Mouse (Mus musculus) adrenal gland, adult 18-20 months (tissue): ENCODE data around the gene Ano8. TPM values are rescaled to one million over a fixed set of nuclear protein-coding genes. Genes with fewer than 3 reads are reported as not detected.

Experiments
- DNase-seq, 2 experiments: peaks; one replicate each; pipeline ENCODE4 v3.0.0; 2021 to 2022; ENCODE audit warnings: low spot score in 2 of 2
- total RNA-seq, 2 experiments: library from RNA; stranded (reverse); gene quantifications; 1 replicate in 1 of 2; 2 replicates in 1 of 2; pipeline ENCODE4 v1.2.3; 2021

Gene Ano8
- total RNA-seq, 2 experiments from 2014 or later = 13.6 to 13.9 TPM

DNA sequence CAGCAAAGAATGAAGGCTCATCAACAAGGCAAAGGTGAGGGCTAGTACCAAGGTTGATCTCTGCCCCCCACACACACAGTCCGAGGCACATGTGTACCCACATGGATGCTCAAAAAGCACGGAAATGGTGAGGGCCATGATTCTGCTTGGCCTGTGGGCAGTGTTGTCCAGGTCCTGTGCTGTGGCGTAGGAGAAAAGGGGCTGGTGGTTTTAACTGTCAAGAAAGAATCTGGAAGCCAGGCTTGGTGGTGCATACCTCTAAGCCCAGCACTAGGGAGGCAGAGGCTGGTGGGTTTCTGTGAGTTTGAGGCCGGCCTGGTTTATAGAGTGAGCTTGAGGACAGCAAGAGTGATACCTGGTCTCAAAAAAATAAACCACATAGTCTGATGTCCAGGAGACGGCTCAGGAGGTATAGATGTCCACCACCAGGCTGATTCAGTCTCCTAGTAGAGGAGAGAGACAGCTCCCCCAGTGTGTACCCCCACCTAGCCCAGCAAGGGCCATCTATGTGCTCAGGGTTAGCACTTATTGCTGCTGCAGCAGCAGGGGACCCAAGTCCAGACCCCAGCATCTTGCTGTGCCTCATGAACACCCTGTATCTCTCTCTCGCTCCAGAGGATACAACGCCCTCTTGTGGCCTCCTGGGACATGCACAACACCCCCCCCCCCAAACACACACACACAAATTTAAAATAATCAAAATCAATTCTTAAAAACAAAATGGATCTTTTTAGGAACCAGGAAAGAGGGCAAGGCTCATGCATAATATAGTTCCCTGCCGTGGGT is 13.0 kb downstream of the Ano8 start:
- DNase-seq = no peak

GRCm38 (mm10) chr8:71471861-71472260 is 13.9 kb downstream of the Ano8 start:
- no peak for DNase-seq

DNA sequence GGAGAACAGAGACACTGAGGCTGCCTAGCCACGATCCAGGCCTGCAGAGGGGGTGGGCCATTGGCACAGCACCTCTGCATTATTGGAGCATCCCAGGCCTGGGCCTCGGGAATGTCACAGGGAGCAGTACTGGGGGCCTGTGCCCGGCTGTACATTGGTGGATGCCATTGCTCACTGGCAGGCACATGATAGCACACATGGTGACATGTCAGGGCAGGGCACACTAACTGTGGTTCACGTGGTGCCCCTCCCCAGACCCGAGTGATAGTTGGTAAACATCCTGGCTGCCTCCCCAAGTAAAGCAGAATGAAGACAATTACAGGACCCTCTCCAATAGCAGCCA is 14.9 kb downstream of the Ano8 start:
- no peak for DNase-seq

DNA sequence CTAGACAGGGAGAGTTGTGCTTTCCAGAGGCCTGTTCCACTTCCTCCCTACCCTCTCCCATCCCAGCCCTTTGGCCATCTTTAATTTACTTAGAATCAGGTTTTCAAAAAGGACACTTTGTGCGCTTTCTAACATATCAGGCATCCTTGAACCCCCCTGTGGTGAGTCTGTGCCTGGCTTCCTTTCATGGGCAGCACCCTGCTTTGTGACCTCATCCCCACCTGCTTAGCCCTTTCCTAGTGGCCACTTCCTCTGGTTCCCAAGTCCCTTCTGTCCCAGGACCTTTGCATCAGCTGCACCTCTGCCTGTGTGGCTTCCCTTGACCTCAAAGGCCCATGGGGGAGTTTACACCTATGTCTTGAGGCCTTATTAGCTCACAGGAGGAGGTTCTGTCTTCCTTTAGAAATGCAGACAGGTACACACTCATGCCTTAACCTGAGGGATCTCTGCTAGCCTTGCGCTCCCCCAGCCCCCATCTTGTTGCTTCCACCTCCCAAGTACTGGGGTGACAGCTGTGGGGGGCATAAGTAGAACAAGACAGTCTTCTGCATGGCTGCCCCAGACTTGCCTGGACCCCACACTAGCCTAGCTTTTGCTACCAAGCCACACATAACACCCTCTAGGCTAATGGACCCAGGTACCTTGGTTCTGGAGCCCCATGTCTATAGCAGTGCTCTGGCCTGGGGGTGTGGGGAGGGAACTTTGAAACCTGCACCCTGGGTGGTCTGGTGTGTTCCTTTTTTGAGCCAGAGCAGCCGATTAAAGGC is 15.4 kb downstream of the Ano8 start:
- no peak for DNase-seq

- DNase-seq = no peak
Measured at GRCm38 (mm10) chr8:71469411-71469810, 16.4 kb downstream of the Ano8 start.

DNA sequence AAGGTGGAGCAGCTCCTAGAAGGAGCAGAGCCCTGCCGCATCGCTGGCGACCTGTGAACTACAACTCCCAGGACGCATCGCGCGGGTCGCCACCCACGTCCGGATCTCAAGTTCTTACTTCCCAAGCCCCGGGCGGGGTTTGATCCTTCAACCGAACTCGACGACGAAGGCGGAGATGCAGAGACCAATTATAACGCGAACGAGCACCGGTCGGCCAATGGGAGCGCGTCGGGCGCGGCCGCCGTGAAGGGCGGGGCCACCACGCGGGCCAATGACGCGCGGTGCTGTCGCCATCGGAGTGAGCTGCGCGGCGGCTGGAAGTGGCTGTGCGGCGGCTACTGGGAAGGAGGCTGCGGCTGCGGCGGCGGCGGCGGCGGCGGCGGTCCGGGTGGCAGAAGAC is 16.8 kb downstream of the Ano8 start, which contains the start of gene Dda1:
TSS of gene Dda1 (plus strand) at position 284 of the 400 bp plus-strand sequence.
- DNase-seq = peak; percentile 89 to 91

DNA sequence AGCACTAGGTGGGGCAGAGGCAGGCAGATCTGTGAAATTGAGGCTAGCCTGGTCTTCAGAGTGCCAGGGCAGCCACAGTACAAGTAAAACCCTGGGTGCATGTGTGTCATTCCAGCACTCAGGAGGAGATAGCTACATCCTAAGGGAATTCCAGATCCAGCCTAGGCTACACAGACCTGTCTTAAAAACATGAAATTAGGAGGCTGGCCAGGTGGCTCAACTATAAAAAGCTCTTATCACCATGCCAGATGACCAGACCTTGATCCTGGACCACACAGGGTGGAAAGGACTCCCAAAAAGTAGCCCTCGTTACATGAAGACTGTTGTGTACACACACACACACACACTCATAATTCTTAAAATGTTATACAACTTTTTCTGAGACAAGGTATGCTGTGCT is 17.8 kb downstream of the Ano8 start:
- DNase-seq = no peak

DNA sequence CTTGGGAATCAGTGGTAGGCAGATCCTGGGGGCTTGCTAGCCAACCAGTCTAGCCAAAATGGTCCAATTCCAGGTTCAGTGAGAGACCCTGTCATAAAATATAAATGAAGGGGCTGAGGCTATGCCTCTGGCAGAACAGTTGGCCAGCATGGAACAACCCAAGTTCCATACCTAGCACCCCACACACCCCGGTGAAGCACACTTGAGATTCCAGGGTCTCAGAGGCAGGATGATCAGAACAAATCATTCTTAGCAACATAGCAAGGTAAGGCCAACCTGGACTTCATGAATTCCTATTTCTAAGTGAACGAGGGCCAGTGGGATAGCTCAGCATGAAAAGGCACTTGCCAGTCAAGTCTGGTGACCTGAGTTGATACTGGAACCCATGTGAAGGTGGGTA is 18.6 kb downstream of the Ano8 start:
- no peak for DNase-seq

GRCm38 (mm10) chr8:71466198-71466597 is 19.6 kb downstream of the Ano8 start:
- no peak for DNase-seq

GRCm38 (mm10) chr8:71465733-71466132 is 20.0 kb downstream of the Ano8 start:
- no peak for DNase-seq

- DNase-seq = peak; percentile 91 to 94
Measured at GRCm38 (mm10) chr8:71464513-71465500, 21.0 kb downstream of the Ano8 start, which contains the start of gene Mrpl34. Gene Mrpl34, plus strand, starts transcription at chr8:71464959.

GRCm38 (mm10) chr8:71463188-71464033 is 22.4 kb downstream of the Ano8 start, which contains the start of gene Abhd8:
Gene Abhd8, minus strand, starts transcription at chr8:71463655.
- DNase-seq = peak; percentile 96 to 97

DNA sequence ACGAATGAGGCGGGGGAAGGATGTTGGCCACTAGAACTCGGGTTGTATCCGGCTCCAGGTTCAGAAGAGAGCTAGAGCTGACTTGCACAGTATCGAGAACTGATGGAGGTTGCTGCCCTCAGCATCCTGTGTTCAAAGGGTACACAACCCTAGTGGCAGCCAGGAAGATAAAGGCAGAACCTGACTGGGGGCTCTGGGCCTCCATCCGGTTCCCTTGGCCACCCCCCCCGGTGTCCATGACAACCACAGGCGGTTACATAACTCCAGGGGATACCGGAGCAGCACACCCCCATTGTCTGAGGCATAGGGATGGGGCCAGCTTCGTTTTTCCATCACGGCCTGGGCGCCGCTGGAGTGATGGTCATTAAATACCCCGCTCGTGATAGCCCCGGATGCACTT is 23.0 kb downstream of the Ano8 start:
- DNase-seq = peak in 1 of 2 experiments; percentile 38

DNA sequence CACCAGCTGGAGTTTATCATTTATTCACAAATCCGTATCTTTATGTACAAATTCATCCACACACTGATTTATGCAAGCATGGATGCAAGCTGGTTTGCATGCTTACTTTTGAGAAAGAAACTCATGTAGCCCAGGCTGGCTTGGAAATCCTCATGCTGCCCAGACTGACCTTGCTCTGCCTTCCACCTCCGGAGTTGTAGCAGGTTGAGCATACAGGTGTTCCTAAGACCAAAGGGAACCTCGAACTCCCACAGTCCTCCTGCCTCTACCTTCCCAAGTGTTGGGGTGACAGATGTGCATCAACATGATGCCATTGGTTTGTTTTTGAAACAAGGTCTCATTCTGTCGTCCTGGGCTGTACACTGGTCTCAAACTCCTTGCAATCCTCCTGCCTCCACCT is 23.6 kb downstream of the Ano8 start:
- DNase-seq = no peak

- no peak for DNase-seq
Measured at GRCm38 (mm10) chr8:71461152-71461840, 24.5 kb downstream of the Ano8 start.

GRCm38 (mm10) chr8:71460716-71461115 is 25.0 kb downstream of the Ano8 start:
- DNase-seq = no peak

DNA sequence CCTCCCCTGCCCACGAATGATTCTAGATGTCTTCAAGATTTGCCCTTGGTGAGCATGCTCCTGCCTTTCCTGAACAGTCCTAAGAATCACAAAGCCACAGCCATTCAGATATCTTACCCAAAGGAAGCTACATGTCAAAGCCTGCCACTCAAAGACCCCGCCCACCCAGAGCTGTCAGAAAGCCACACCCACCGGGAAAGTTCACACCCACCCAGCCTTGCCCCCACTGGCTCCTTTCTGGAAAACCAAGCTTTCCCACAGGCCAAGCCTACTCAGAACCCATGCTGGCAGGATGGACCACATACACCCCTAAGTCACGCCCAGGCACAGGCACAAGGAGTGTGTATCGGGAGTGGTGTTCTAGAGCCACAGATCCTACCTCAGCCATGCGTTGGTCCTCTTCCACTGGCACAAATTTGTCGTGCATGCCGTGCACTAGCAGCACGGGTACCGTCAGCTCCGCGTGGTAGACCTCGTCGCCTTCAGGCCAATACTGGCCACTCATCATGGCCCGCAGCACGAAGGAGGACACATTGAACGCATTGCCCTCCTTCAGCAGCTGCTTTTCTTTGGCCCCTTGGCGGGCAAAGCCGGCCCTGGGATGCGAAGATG is 28.0 kb downstream of the Ano8 start:
- DNase-seq = no peak

- DNase-seq = peak in 1 of 2 experiments; percentile 26
Measured at GRCm38 (mm10) chr8:71456906-71457305, 28.9 kb downstream of the Ano8 start.

- no peak for DNase-seq
Measured at GRCm38 (mm10) chr8:71454668-71455067, 31.1 kb downstream of the Ano8 start.
